Mouse (Mus musculus): ENCODE data around the gene Rab5if. TPM values are rescaled to one million over a fixed set of nuclear protein-coding genes. Genes with fewer than 3 reads are reported as not detected.
"Not testable (repeated sequence)": the region's sequence is repeated elsewhere in the genome, so short reads cannot be mapped to it uniquely, and the experiment has no call there.

The Rab5if gene
- total RNA-seq (2021), result 100 to 1,000 TPM; 124 to 125 TPM

DNA sequence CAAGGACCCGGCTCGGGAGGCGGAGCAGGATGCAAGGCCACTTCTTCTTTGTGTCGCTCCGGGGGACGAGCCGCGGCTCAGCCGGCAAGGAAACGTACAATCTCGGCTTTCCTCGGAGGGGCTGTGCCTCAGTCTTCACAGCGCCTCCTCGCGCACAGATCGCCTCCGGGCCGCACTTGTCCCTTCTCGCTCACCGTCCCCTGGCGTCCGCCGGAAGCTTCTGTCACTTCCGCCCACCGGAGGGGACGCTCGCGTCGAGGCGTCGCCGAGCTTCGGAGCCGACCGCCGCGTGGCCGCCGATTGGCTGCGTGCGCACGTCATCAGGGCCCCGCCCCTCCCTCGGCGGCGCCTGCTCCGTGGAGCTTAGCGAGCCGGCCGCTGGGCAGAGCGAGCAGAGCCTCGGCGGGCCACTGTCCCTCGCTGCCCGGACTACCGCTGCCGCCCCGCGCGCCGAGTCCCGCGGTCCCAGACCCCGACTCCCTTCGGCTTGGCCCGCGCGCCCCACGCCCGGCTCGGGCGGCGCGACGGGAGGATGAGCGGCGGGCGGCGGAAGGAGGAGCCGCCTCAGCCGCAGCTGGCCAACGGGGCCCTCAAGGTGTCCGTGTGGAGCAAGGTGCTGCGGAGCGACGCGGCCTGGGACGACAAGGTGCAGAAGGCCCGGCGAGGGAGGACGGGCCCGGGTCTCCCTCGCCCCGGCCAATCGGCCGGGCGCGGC lies at the start of gene Rab5if:
Gene Rab5if, plus strand, starts transcription at position 357 of the 715 bp plus-strand sequence.
- DNase-seq (ENCODE audit: low spot score), result peak; percentile 96
- intact Hi-C loops (cut with DNase I), result loop anchor here (1.0 to 5.0 kb wide), 2 partner anchors 22 to 141 kb away; no protein-coding TSS in a partner anchor

- DNase-seq (ENCODE audit: low spot score), result no peak
- intact Hi-C loops (cut with DNase I), result loop anchor here (5.0 kb wide), 1 partner anchor 218 kb away; no protein-coding TSS in a partner anchor
These were observed 48.6 kb upstream of the Rab5if start for GRCm38 (mm10) chr2:156814344-156814801.

GRCm38 (mm10) chr2:156814893-156815292 lies 48.0 kb upstream of the Rab5if start:
- DNase-seq (ENCODE audit: low spot score), result no peak
- intact Hi-C loops (cut with DNase I), result loop anchor here (5.0 kb wide), 1 partner anchor 217 kb away; no protein-coding TSS in a partner anchor

DNA sequence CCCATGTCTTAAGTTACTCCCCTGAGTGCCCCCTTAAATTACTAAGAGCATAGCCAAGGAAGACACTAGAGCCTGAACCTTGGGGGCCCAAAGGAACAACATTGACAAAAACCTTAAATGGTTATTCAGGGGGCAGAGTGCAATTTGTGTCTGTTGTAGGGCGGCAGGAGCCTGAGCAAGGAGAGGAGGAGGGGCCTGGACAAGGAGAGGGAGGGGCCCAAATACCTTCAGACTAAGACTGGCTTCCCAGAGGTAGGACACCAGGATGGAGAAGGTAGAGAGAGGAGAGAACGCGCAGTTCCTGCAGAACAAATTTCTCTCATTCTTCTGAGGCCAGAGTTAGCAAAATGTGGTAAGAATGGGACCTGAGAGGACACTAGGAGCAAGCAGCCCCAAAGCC lies 47.5 kb upstream of the Rab5if start:
- no peak for DNase-seq (ENCODE audit: low spot score)
- intact Hi-C loops (cut with DNase I), result no loop called here

GRCm38 (mm10) chr2:156816116-156816515 lies 46.8 kb upstream of the Rab5if start:
- intact Hi-C loops (cut with DNase I), result no loop called here
- no peak for DNase-seq (ENCODE audit: low spot score)

GRCm38 (mm10) chr2:156825128-156825527 lies 37.8 kb upstream of the Rab5if start:
- DNase-seq (ENCODE audit: low spot score); intact Hi-C loops (cut with DNase I): not testable (repeated sequence)

GRCm38 (mm10) chr2:156834336-156834735 lies 28.6 kb upstream of the Rab5if start:
- no peak for DNase-seq (ENCODE audit: low spot score)
- intact Hi-C loops (cut with DNase I), result no loop called here

DNA sequence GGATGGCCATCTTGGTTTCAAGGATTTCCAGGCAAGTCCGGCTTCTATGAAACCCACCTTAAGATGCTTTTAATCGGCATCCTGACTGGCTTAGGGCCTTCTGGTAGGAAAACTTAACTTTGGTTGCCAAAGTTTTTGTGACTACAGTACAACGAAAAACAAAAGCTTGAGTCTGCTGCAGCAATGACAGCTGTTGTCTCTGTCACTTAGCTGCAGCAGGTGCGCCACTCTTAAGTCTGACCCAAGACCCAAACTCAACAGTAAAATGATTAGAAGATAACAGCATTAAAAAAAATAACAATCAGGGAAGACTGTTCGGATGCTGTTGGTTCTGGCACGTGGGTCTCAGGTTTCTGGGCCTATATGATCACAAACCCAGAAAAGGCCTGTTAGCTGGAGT lies 24.1 kb upstream of the Rab5if start:
- no peak for DNase-seq (ENCODE audit: low spot score)
- intact Hi-C loops (cut with DNase I), result no loop called here

DNA sequence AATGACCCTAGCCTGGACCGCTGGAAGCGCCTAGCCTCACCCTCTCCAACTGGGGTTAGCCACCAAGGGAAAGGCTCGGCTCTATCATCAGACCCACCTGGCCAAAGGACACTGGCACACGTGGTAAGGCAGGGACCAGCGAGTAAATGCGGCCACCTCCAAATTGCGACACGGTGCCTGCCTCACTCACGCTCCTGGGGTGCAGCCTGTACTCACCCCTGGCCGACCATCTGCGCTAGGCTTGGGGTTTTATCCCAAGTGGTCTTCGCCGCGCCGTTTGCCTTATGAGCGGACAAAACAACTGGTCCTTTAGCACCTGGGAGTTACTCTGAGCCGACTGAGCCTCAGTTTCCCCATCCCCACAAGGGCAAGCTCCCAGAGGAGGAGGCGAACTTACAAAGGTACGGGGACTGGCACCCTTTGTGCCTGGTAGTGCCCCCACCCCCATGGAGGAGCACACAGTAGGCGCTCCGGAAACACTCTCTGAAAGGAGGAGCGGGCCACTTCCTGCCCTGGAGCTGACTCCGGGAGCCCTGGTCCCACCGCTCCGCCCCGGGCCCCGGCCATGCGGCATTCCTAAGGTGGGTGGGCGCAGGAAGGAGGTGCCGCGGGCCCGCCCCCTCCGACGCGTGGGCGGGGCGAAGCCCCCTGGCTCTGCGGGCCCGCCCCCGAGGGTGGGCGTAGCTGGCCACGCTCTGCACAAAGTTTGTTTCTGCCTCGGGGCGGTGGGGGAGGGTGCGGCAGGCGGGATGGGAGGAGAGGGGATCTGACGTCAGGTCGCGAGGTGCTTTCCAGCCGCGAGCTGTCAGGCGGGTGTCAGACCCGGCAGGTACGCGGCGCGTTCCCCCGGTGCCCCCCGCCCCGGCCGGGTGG lies 23.4 kb upstream of the Rab5if start, which contains the start of gene Tgif2:
Gene Tgif2, plus strand, starts transcription at position 689 of the 873 bp plus-strand sequence.
- intact Hi-C loops (cut with DNase I), result no loop called here

DNA sequence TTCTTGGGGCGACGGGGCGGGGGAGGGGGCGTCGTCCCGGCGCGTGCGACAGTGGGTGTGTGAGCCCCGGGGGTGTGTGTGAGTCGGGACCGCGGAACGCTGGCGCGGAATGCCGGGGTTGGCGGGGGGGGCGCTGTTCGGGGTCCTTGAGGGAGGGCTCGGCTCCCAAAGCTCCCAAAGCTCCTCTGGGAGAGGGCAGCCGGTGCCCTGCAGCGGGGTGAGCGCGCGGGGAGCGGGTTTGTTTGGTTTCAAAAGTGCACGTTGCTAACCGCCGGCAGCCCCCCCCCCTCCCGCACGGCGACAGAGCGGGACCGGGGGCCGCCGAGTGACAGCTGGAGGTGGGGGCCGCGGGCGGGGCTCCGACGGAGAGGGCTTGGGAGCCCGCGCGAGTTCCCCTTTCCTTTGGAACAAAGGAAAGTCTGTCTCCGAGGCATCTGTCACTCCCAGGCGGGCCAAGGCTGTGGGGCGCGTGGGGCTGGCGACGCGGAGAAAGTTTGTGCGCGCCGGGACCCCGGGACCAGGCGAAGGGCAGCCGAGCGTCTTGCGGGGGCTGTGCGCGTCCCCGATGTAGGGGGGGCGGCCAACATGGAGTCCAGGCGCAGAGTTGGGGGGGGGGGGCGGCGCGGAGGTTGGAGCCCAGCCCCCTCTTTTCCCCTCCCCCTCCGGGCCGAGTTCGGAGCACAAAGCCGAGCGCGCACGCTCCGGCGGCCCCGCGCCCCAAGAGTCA lies 22.5 kb upstream of the Rab5if start:
- no peak for DNase-seq (ENCODE audit: low spot score)
- intact Hi-C loops (cut with DNase I), result loop anchor here (1.0 kb wide), 1 partner anchor 22 kb away; no protein-coding TSS in a partner anchor

More for the DNA sequence above, 23.4 kb upstream of the Rab5if start, which contains the start of gene Tgif2:
- peak; percentile 33 for DNase-seq (ENCODE audit: low spot score)

DNA sequence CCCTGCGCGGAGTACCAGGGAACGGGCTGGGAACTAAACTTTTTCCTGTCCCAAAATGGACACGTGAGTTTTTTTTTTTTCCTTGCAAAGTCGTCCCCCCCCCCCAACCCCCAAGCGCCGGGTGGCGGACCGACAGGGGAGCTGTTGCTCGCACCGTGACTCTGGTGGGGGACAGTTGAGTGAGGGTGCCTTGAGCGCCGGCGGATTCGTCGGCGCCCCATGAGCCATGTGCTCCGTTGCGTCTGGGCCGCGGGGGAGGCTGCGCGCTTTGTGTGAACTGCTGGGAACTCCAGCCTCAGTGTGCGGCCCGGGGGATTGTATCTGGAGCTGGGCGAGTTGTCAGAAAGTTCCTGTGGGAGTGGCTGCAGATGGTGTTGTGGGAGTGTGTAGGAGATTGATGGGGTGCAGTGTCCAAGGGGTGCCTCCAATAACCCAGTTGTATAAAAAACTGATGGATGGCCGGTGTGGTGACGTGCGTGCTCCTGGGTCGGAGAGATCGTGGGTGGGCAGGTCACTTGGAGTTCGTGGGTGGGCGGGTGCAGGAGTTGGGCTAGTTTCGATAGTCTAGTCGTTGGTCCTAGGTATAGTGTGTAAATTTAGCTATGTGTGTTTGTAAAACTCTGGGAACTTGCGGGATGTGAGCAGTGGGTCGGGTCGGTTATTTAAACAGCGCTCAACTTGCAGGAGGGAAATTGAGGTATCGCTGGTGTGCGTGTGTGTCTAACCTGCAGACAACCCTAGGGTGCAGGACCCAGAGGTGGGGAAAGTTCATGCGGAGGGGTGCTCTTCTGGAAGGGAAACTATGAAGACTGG lies 21.7 kb upstream of the Rab5if start:
- intact Hi-C loops (cut with DNase I), result loop anchor here (1.0 kb wide), 1 partner anchor 21 kb away; no protein-coding TSS in a partner anchor
- peak; percentile 20 for DNase-seq (ENCODE audit: low spot score)

DNA sequence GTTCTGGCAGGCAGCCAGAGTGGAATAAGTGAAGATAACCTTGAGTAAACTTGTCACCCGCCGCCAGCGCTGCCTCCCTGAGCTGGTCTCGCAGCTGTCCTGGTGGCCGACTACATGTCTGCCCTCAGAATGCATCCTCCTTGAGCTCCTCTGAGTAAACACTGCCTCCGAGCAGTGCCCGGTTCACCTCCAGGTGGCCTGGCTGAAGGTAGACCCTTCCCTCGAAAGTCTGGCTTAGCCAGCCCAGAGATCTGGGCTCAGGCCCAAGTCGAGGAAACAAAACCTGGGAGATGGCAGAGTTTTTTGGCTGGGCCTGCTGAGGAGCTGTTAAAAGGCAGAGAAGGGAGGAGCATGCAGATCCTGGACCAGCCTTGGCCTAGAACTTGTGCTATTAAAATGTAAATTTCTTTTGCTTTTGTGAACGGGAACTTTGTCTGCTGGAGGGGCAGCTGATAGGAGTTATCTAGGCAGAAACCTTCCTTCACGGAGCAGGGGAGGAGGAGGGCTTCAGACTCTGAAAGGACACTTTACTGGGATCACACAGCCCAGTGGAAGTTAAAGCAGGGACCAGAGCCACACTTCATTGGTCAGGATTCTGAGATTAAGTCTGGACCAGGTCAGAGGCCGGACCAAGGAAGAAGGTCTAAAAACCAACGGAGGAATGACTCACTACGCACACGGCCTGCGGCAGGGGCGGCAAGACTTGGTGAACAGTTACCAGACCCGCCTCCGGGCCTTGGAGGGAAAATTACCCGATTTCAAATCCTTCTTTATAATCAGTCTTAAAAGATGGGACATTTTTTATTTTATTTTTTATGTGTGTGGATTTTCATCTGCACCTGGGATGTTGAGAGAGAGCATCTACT lies 20.9 kb upstream of the Rab5if start:
- intact Hi-C loops (cut with DNase I), result loop anchor here (1.0 kb wide), 1 partner anchor 20 kb away; no protein-coding TSS in a partner anchor

DNA sequence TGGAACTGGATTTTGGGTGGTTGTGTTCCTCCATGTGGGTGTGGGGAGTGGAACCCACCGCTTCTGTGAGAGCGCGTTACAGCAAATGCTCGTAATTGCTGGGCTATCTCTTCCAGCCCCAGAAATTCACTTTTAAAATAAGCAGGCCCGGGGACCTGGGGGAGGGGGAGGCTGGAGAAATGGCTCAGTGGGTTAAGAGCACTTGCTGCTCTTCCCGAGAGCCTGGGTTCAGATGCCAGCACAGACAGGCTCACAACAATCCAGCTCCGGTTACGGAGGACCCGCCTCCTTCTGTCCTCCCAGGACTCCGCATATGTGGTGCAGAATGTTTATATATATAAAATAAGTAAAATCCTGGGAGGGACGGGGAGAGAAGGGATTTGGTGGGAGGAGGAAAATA lies 20.2 kb upstream of the Rab5if start:
- intact Hi-C loops (cut with DNase I), result no loop called here

More for the DNA sequence above, 20.9 kb upstream of the Rab5if start:
- DNase-seq (ENCODE audit: low spot score), result no peak

DNA sequence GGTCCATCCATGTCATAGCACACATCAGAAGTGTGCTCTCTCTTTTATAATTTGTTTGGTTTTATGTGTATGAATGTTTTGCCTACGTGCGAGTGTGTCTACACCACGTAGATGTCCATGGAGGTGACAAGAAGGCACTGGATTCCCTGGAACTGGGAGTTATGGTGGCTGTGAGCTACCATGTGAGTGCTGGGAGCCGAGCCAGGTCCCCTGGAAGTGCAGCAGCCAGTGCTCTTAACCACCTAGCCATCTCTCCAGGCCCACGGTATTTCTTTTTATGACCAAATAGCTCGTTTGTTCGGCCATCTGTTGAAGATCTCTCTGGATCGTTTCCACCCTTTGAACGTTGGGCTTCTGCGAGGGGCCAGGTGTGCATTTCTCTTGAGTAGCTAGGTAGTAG lies 19.6 kb upstream of the Rab5if start:
- intact Hi-C loops (cut with DNase I), result no loop called here
- DNase-seq (ENCODE audit: low spot score), result no peak

More for the DNA sequence above, 20.2 kb upstream of the Rab5if start:
- no peak for DNase-seq (ENCODE audit: low spot score)

- intact Hi-C loops (cut with DNase I), result no loop called here
- DNase-seq (ENCODE audit: low spot score), result no peak
These were observed 18.2 kb upstream of the Rab5if start for GRCm38 (mm10) chr2:156844715-156845114.

DNA sequence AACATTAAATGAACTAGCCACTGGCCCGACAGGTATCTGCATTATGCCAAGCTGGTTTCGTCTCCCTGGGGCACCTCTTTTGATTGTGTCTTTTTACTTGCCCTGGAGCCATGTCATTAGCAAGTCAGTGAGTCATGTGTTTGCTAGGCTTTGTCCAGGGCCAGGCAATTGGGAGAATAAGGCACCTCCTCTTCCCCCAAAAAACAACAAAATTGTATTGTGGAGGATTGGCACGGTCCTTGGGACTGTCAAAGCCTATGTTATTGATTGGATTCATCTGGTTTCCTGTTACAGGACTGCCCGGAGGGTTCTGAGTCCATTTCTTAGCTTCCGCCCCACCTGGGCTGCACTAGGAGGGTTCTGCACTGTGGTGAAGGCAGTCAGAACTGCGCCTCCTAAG lies 15.3 kb upstream of the Rab5if start:
- no peak for DNase-seq (ENCODE audit: low spot score)
- intact Hi-C loops (cut with DNase I), result no loop called here

- intact Hi-C loops (cut with DNase I), result no loop called here
These were observed 14.3 kb upstream of the Rab5if start for GRCm38 (mm10) chr2:156848526-156849182.

More at GRCm38 (mm10) chr2:156848526-156849182, 14.3 kb upstream of the Rab5if start:
- DNase-seq (ENCODE audit: low spot score), result no peak
